Mouse (Mus musculus) lung, adult 2 months (tissue): ENCODE measurements around the gene Sptbn2.

Experiments
- CTCF ChIP-seq: fragments of 200-500 bp; IDR thresholded peaks from 2 replicates; pipeline ENCODE4 v1.5.1; 2011; ENCODE audit warnings: mild to moderate bottlenecking, low read length, control low read depth; ENCODE audit not compliant: insufficient read depth
- POLR2A ChIP-seq: fragments of 200-500 bp; IDR thresholded peaks from 2 replicates; pipeline ENCODE4 v1.6.1; 2011; ENCODE audit warnings: low read depth, mild to moderate bottlenecking, control low read depth, low read length, borderline replicate concordance; ENCODE audit errors: extremely low read depth

DNA sequence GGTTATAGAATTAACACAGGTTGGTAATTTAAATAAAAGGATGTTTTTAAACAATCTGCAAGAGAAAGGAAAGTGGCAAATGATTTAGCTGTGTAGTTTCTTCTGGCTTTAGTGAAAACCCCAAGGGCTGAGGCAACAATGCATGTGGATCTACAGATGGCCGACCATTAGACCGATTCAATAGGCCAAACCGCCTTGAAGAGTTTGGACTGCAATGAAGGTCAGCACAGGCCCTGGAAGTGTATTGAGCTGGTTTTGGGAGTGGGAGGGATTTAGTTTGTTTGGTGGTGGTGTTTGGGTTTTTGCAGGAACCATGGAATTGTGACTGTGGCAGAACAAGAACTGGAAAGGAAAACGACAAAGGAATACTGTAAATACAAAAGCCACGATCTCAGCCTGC is 88.1 kb downstream of the Sptbn2 start:
- TF ChIP-seq POLR2A = no peak
- TF ChIP-seq CTCF = no peak
